Mouse (Mus musculus) limb, embryonic 15.5 days (tissue): ENCODE measurements around the gene Fam166a. TPM values are rescaled to one million over a fixed set of nuclear protein-coding genes. Genes with fewer than 3 reads are reported as not detected.

ENCODE experiments used
- ATAC-seq: fragments of 200-750 bp; cut with Nextera tagmentation; 2 replicates; pipeline ENCODE4 v1.8.0; 2017; ENCODE audit warnings: low read depth, moderate TSS enrichment; ENCODE audit not compliant: insufficient number of reproducible peaks, low FRiP score, low TSS enrichment
- H3K27ac ChIP-seq: fragments of 300-500 bp; sonication (generic); 2 replicates; pipeline ENCODE4 v1.5.1; 2015; ENCODE audit warnings: moderate library complexity, mild to moderate bottlenecking, inconsistent platforms
- H3K27me3 ChIP-seq: fragments of 300-500 bp; sonication (generic); 2 replicates; pipeline ENCODE4 v1.6.1; 2015; ENCODE audit warnings: inconsistent platforms
- H3K36me3 ChIP-seq: fragments of 300-500 bp; sonication (generic); 2 replicates; pipeline ENCODE4 v1.6.1; 2015; ENCODE audit warnings: inconsistent platforms
- H3K4me1 ChIP-seq: fragments of 300-500 bp; sonication (generic); 2 replicates; pipeline ENCODE4 v1.6.1; 2015; ENCODE audit warnings: inconsistent platforms
- H3K4me2 ChIP-seq: fragments of 300-500 bp; sonication (generic); 2 replicates; pipeline ENCODE4 v1.6.1; 2015; ENCODE audit warnings: mild to moderate bottlenecking, inconsistent platforms
- H3K4me3 ChIP-seq: fragments of 300-500 bp; sonication (generic); 2 replicates; pipeline ENCODE4 v1.5.1; 2015; ENCODE audit warnings: mild to moderate bottlenecking, inconsistent platforms
- H3K9ac ChIP-seq: fragments of 300-500 bp; sonication (generic); 2 replicates; pipeline ENCODE4 v1.6.1; 2015; ENCODE audit warnings: inconsistent platforms
- H3K9me3 ChIP-seq: fragments of 300-500 bp; sonication (generic); 2 replicates; pipeline ENCODE4 v1.6.1; 2016; ENCODE audit warnings: inconsistent platforms
- WGBS: fragments of 180-500 bp; shearing (Covaris S2); methylation state at CpG from one replicate; pipeline ENCODE4 v1.1.7; 2015; 5-methylcytosine and 5-hydroxymethylcytosine counted together
- polyA plus RNA-seq: library from polyadenylated mRNA; unstranded; fragments of >200 nt; fragmentation: Nextera tagmentation; extraction: Ambion mirVana; gene quantifications from 2 replicates; pipeline ENCODE4 v1.2.1, GENCODE M21; 2015

Gene Fam166a
- polyA plus RNA-seq, 1 experiment from 2014 or later: not detected

GRCm38 (mm10) chr2:25265897-25266656 is 47.5 kb downstream of the Fam166a start:
- no peak overlapping the region for H3K27ac ChIP-seq
- no peak overlapping the region for H3K4me3 ChIP-seq
- WGBS: 60% methylated on average over 6 of the region's 6 CpGs
- peaks cover 35% of the 10 kb centered on the region for H3K36me3 ChIP-seq
- H3K4me1 ChIP-seq: peaks cover 46% of the 10 kb centered on the region
- ATAC-seq: no peak
- H3K4me2 ChIP-seq: 0 out of 2 replicates have a peak overlapping the region, but pooled peaks have one; percentile 3
- H3K27me3 ChIP-seq: peaks cover 20% of the 10 kb centered on the region
- H3K9me3 ChIP-seq: no peaks in the 10 kb centered on the region
- H3K9ac ChIP-seq: 0 out of 2 replicates have a peak overlapping the region, but pooled peaks have one; percentile 2

GRCm38 (mm10) chr2:25266720-25267119 is 48.2 kb downstream of the Fam166a start:
- Histone ChIP-seq H3K9ac (no peak overlapping the region), H3K4me1 (peaks cover 52% of the 10 kb centered on the region), H3K4me2 (no peak overlapping the region)

GRCm38 (mm10) chr2:25267241-25267640 is 48.7 kb downstream of the Fam166a start:
- Histone ChIP-seq H3K27me3 (peaks cover 20% of the 10 kb centered on the region), H3K4me2 (no peak overlapping the region), H3K27ac (no peak overlapping the region), H3K9me3 (no peaks in the 10 kb centered on the region), H3K4me3 (no peak overlapping the region), H3K9ac (no peak overlapping the region), H3K4me1 (peaks cover 47% of the 10 kb centered on the region), H3K36me3 (peaks cover 38% of the 10 kb centered on the region)
- no peak for ATAC-seq

More at GRCm38 (mm10) chr2:25266720-25267119, 48.2 kb downstream of the Fam166a start:
- Histone ChIP-seq H3K4me3 (no peak overlapping the region), H3K27me3 (peaks cover 20% of the 10 kb centered on the region), H3K9me3 (no peaks in the 10 kb centered on the region), H3K36me3 (peaks cover 38% of the 10 kb centered on the region), H3K27ac (no peak overlapping the region)
- ATAC-seq: no peak
- WGBS: 39% methylated on average over 2 of the region's 2 CpGs

- Histone ChIP-seq H3K4me3 (no peak overlapping the region), H3K4me2 (no peak overlapping the region), H3K27ac (no peak overlapping the region), H3K9me3 (no peaks in the 10 kb centered on the region), H3K9ac (no peak overlapping the region), H3K36me3 (peaks cover 38% of the 10 kb centered on the region), H3K27me3 (peaks cover 20% of the 10 kb centered on the region), H3K4me1 (peaks cover 47% of the 10 kb centered on the region)
- no peak for ATAC-seq
- WGBS: 71% methylated on average over 4 of the region's 4 CpGs
Observed at GRCm38 (mm10) chr2:25267746-25268309, 49.3 kb downstream of the Fam166a start.

Other genes with a start within 250 kb of the Fam166a start
- gene Mrpl41, start 243.6 kb upstream of the Fam166a start, polyA plus RNA-seq: 117 TPM in 2 replicates
- gene Pnpla7, start 242.7 kb upstream of the Fam166a start, polyA plus RNA-seq: 7.1 and 7.2 TPM in 2 replicates
- gene Nsmf, start 164.4 kb upstream of the Fam166a start, polyA plus RNA-seq: 67.5 and 68.3 TPM in 2 replicates
- gene Entpd8, start 138.4 kb upstream of the Fam166a start, polyA plus RNA-seq: not detected in 2 replicates
- 0.18 TPM in 1 of 2 replicates, not detected in the other for gene Noxa1, start 123.6 kb upstream of the Fam166a start, polyA plus RNA-seq
- gene Nrarp, start 38.0 kb upstream of the Fam166a start, polyA plus RNA-seq: 28.5 and 33.5 TPM in 2 replicates
- gene Tor4a, start 21.9 kb upstream of the Fam166a start, polyA plus RNA-seq: 8.9 and 10.0 TPM in 2 replicates
- 114 and 117 TPM in 2 replicates for gene Nelfb, start 7.3 kb upstream of the Fam166a start, polyA plus RNA-seq
- not detected in 2 replicates for gene Stpg3, start 4.1 kb upstream of the Fam166a start, polyA plus RNA-seq
- gene Tubb4b, start 6.0 kb downstream of the Fam166a start, polyA plus RNA-seq: 554 and 617 TPM in 2 replicates
- not detected in 2 replicates for gene Slc34a3, start 15.6 kb downstream of the Fam166a start, polyA plus RNA-seq
- 0.57 and 0.58 TPM in 2 replicates for gene Rnf224, start 18.0 kb downstream of the Fam166a start, polyA plus RNA-seq
- 16.9 and 17.5 TPM in 2 replicates for gene Rnf208, start 23.5 kb downstream of the Fam166a start, polyA plus RNA-seq
- gene Cysrt1, start 23.7 kb downstream of the Fam166a start, polyA plus RNA-seq: 83.9 and 100 TPM in 2 replicates
- 10.2 and 10.4 TPM in 2 replicates for gene AL732309.1, start 28.1 kb downstream of the Fam166a start, polyA plus RNA-seq
- gene Tmem203, start 36.7 kb downstream of the Fam166a start, polyA plus RNA-seq: 21.4 and 24.2 TPM in 2 replicates
- gene Tprn, start 43.9 kb downstream of the Fam166a start, polyA plus RNA-seq: 8.5 and 8.6 TPM in 2 replicates
- 241 and 244 TPM in 2 replicates for gene Ssna1, start 53.7 kb downstream of the Fam166a start, polyA plus RNA-seq
- 136 and 140 TPM in 2 replicates for gene Anapc2, start 53.7 kb downstream of the Fam166a start, polyA plus RNA-seq
- gene Tmem210, start 69.4 kb downstream of the Fam166a start, polyA plus RNA-seq: not detected in 2 replicates
- gene Lrrc26, start 71.2 kb downstream of the Fam166a start, polyA plus RNA-seq: 0.61 and 0.92 TPM in 2 replicates
- 0.71 and 0.87 TPM in 2 replicates for gene Grin1, start 100.4 kb downstream of the Fam166a start, polyA plus RNA-seq
- gene Man1b1, start 113.6 kb downstream of the Fam166a start, polyA plus RNA-seq: 47.0 and 55.8 TPM in 2 replicates
- 24.0 and 25.1 TPM in 2 replicates for gene Dpp7, start 137.6 kb downstream of the Fam166a start, polyA plus RNA-seq
- gene Uap1l1, start 146.9 kb downstream of the Fam166a start, polyA plus RNA-seq: 16.9 and 23.6 TPM in 2 replicates
- 30.5 and 31.9 TPM in 2 replicates for gene Sapcd2, start 153.6 kb downstream of the Fam166a start, polyA plus RNA-seq
- 4.2 and 11.7 TPM in 2 replicates for gene Entpd2, start 177.1 kb downstream of the Fam166a start, polyA plus RNA-seq
- 51.7 and 54.3 TPM in 2 replicates for gene Npdc1, start 180.6 kb downstream of the Fam166a start, polyA plus RNA-seq
- 0.18 TPM in 1 of 2 replicates, not detected in the other for gene Fut7, start 204.5 kb downstream of the Fam166a start, polyA plus RNA-seq
- gene Abca2, start 210.0 kb downstream of the Fam166a start, polyA plus RNA-seq: 4.2 and 5.9 TPM in 2 replicates
- gene Clic3, start 238.1 kb downstream of the Fam166a start, polyA plus RNA-seq: 99.3 and 111 TPM in 2 replicates
- gene Paxx, start 242.3 kb downstream of the Fam166a start, polyA plus RNA-seq: 49.9 and 56.9 TPM in 2 replicates